Mouse (Mus musculus): ENCODE data around the gene Polk. TPM values are rescaled to one million over a fixed set of nuclear protein-coding genes. Genes with fewer than 3 reads are reported as not detected.

Gene Polk
- polyA plus RNA-seq, 1 experiment from 2014 or later: 10.2 TPM

DNA sequence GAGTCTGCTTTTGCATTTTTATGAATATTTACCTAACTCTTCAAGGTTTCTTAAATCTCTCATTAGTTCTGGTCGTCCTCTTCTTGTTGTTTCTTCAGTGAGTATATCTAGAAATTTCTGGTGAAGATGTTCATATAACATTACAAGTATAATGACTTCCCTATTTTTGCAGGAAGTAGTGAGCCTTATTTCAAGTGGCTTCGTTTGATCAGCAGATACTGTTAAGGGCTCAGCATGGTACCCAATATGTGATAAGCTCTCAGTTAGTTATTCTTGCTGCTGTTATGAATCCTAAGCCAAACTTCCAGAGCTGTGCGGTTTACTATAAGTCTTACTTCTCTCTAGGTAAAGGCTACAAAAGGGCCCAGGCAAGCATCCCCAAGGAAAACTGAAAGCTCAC is 12.8 kb downstream of the Polk start:
- Histone ChIP-seq H3K4me1 (ENCODE audit: insufficient read depth) (no peaks in the 10 kb centered on the region), H3K27me3 (ENCODE audit: insufficient read depth, low read length) (no peaks in the 10 kb centered on the region), H3K4me3 (ENCODE audit: low read depth, low read length) (no peak overlapping the region), H3K27ac (ENCODE audit: low read depth) (no peak overlapping the region), H3K36me3 (ENCODE audit: insufficient read depth) (no peaks in the 10 kb centered on the region), H3K9me3 (ENCODE audit: low read depth, low read length) (no peaks in the 10 kb centered on the region), H3K4me2 (no peak overlapping the region), H3K9ac (no peak overlapping the region)
- ATAC-seq (ENCODE audit: insufficient read depth) (no peak), DNase-seq (no peak)
- 86% methylated on average over 3 of the region's 3 CpGs for whole genome bisulfite sequencing
- no peak for TF ChIP-seq CTCF (IDR thresholded peaks at IDR 0.05; ENCODE audit: low read depth)

DNA sequence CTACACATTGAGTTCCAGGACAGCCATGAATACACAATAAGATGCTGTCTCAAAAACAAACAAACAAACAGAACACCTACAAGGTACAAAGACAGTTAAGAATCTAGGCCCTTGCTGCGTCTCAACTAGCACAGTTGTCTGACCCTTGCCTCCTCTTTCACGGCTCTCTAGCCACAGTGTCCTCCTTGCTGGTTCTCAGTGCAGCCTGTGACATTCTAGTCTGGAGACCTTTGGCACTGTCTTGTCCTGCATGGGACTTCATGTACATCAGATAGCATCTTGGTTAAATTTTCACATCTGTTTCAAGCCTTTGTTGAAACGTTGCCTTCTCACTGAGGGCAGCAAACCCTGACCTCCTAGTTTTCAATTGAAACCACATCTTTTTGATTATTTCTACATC is 13.6 kb downstream of the Polk start:
- no peak for TF ChIP-seq CTCF (IDR thresholded peaks at IDR 0.05; ENCODE audit: low read depth)
- ATAC-seq (ENCODE audit: insufficient read depth) (no peak), DNase-seq (no peak)
- H3K4me2 ChIP-seq: no peak overlapping the region
- no peak overlapping the region for H3K27ac ChIP-seq (ENCODE audit: low read depth)
- H3K4me1 ChIP-seq (ENCODE audit: insufficient read depth): no peaks in the 10 kb centered on the region
- H3K36me3 ChIP-seq (ENCODE audit: insufficient read depth): no peaks in the 10 kb centered on the region
- H3K4me3 ChIP-seq (ENCODE audit: low read depth, low read length): no peak overlapping the region
- H3K27me3 ChIP-seq (ENCODE audit: insufficient read depth, low read length): no peaks in the 10 kb centered on the region
- H3K9me3 ChIP-seq (ENCODE audit: low read depth, low read length): no peaks in the 10 kb centered on the region
- no peak overlapping the region for H3K9ac ChIP-seq
- 79% methylated on average over 3 of the region's 3 CpGs for WGBS

DNA sequence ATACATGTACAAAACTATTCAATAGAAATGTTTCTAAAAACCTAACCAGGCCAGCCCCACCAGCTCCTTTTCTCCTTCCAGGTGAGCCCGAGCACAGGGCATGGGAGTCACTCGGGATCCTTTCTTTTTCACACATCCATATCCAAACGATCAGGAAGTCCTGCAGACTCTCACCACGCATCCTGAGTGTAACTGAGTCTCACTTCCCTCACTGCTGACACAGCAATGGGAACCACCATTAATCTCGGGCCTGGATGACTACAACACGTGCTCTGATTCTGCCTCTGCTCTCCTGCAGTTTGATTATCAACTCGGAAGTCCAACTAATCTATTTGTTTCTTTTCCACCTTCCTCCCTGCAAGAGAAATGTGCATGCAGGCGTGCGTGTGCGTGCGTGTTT is 14.5 kb downstream of the Polk start:
- Histone ChIP-seq H3K27ac (ENCODE audit: low read depth) (no peak overlapping the region), H3K36me3 (ENCODE audit: insufficient read depth) (no peaks in the 10 kb centered on the region), H3K9me3 (ENCODE audit: low read depth, low read length) (no peaks in the 10 kb centered on the region), H3K27me3 (ENCODE audit: insufficient read depth, low read length) (no peaks in the 10 kb centered on the region), H3K9ac (no peak overlapping the region), H3K4me1 (ENCODE audit: insufficient read depth) (no peaks in the 10 kb centered on the region), H3K4me3 (ENCODE audit: low read depth, low read length) (no peak overlapping the region), H3K4me2 (no peak overlapping the region)
- WGBS: 85% methylated on average over 11 of the region's 11 CpGs
- no peak for TF ChIP-seq CTCF (IDR thresholded peaks at IDR 0.05; ENCODE audit: low read depth)
- ATAC-seq (ENCODE audit: insufficient read depth): no peak
- DNase-seq: no peak

DNA sequence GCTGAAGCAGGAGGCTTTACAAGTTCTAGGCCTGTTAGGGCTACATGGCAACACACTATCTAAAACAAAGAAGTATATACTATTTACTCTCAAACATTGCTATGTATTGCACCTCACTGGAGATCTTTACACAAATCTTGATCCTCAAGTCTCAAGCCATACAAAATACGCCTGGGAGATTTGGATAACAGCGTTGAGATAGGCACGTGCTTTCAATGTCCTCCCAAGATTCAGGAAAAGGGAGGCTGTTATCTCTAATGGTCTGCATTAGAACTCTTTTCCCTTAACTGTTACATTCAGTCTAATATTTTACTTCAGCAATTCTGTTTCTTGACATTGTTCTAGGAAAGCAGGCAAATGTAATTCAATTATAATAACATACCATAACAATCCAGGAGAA is 15.4 kb downstream of the Polk start:
- Histone ChIP-seq H3K4me2 (no peak overlapping the region), H3K4me3 (ENCODE audit: low read depth, low read length) (no peak overlapping the region), H3K36me3 (ENCODE audit: insufficient read depth) (no peaks in the 10 kb centered on the region), H3K9me3 (ENCODE audit: low read depth, low read length) (no peaks in the 10 kb centered on the region), H3K9ac (no peak overlapping the region), H3K27ac (ENCODE audit: low read depth) (no peak overlapping the region), H3K4me1 (ENCODE audit: insufficient read depth) (no peaks in the 10 kb centered on the region), H3K27me3 (ENCODE audit: insufficient read depth, low read length) (no peaks in the 10 kb centered on the region)
- ATAC-seq (ENCODE audit: insufficient read depth): no peak
- no peak for DNase-seq
- WGBS: 86% methylated on average over 3 of the region's 3 CpGs
- no peak for TF ChIP-seq CTCF (IDR thresholded peaks at IDR 0.05; ENCODE audit: low read depth)

DNA sequence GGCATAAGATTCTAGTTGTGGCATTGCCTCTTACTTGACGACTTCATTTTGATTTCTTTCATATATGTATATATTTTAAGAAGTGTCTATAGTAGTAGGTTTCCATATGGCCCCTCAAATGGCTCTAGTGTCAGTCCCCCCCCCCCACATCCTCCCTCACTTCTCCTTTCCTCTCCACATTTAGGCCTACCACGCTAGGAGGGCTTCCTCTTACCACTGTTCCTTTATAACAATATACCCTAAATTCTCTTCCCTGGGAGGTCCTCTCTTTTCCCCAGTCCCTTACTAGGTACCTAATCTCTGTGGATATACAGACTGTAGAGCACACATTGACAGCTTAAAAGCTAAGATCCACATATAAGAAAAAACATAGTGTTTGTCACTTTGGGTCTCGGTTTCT is 21.1 kb downstream of the Polk start:
- Histone ChIP-seq H3K27me3 (ENCODE audit: insufficient read depth, low read length) (no peaks in the 10 kb centered on the region), H3K9me3 (ENCODE audit: low read depth, low read length) (no peaks in the 10 kb centered on the region), H3K4me2 (no peak overlapping the region), H3K27ac (ENCODE audit: low read depth) (no peak overlapping the region), H3K9ac (no peak overlapping the region), H3K4me1 (ENCODE audit: insufficient read depth) (0 out of 2 replicates have a peak, but pooled peaks cover 4% of the 10 kb centered on the region), H3K36me3 (ENCODE audit: insufficient read depth) (no peaks in the 10 kb centered on the region), H3K4me3 (ENCODE audit: low read depth, low read length) (no peak overlapping the region)
- TF ChIP-seq CTCF (IDR thresholded peaks at IDR 0.05; ENCODE audit: low read depth): no peak
- WGBS: 81% methylated on average over 3 of the region's 3 CpGs
- ATAC-seq (ENCODE audit: insufficient read depth): no peak
- DNase-seq: no peak

DNA sequence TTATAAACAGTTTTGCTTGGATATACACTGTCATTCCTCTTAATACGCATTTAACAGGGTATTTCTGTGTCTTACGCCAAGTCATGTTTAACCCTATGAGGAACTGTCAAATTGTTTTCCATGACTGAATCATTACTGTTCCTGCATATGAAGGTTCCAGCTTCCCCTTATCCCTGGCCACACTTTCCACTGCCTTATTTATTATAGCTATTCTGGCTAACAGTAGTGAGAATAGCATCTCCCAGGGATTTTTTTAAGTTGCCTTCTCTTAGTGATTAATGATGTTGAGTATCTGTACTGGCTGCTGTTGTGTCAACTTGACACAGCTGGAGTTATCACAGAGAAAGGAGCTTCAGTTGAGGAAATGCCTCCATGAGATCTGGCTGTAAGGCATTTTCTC is 25.0 kb downstream of the Polk start:
- peak; percentile 76; the same call in 1 of the 2 replicates for ATAC-seq (ENCODE audit: insufficient read depth)
- 58% methylated on average over 2 of the region's 2 CpGs for WGBS
- no peak overlapping the region for H3K27ac ChIP-seq (ENCODE audit: low read depth)

DNA sequence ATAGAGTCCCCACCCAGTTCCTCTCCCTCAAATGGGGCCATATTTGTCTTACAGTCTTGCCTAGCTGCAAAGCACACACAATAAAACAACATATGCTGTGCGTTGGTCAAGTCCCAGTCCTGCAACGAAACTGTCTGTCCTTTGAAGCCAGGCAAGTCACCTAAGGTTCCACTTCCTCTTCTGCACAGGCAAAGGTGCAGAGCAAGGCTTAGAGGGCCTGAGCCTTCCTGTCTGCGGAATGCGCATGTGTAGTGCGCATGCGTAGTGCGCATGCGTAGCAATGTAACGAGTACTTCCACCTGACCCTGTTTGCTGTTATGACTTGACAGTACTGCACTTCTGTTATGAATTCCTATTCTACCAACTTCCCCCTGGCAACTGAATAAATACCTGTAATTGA is 26.1 kb downstream of the Polk start:
- H3K36me3 ChIP-seq (ENCODE audit: insufficient read depth): no peaks in the 10 kb centered on the region
- no peak overlapping the region for H3K4me3 ChIP-seq (ENCODE audit: low read depth, low read length)
- no peak for DNase-seq
- H3K4me1 ChIP-seq (ENCODE audit: insufficient read depth): peaks cover 12% of the 10 kb centered on the region; the same call in 1 of the 2 replicates
- H3K27ac ChIP-seq (ENCODE audit: low read depth): no peak overlapping the region
- 92% methylated on average over 9 of the region's 9 CpGs for WGBS
- no peak overlapping the region for H3K9ac ChIP-seq
- TF ChIP-seq CTCF (IDR thresholded peaks at IDR 0.05; ENCODE audit: low read depth): no peak
- H3K4me2 ChIP-seq: no peak overlapping the region
- no peak for ATAC-seq (ENCODE audit: insufficient read depth)
- no peaks in the 10 kb centered on the region for H3K27me3 ChIP-seq (ENCODE audit: insufficient read depth, low read length)
- H3K9me3 ChIP-seq (ENCODE audit: low read depth, low read length): no peaks in the 10 kb centered on the region

More for the DNA sequence above, 25.0 kb downstream of the Polk start:
- no peak for TF ChIP-seq CTCF (IDR thresholded peaks at IDR 0.05; ENCODE audit: low read depth)
- Histone ChIP-seq H3K9me3 (ENCODE audit: low read depth, low read length) (no peaks in the 10 kb centered on the region), H3K36me3 (ENCODE audit: insufficient read depth) (no peaks in the 10 kb centered on the region), H3K27me3 (ENCODE audit: insufficient read depth, low read length) (no peaks in the 10 kb centered on the region), H3K4me1 (ENCODE audit: insufficient read depth) (peaks cover 8% of the 10 kb centered on the region; the same call in 1 of the 2 replicates), H3K4me2 (no peak overlapping the region), H3K4me3 (ENCODE audit: low read depth, low read length) (no peak overlapping the region), H3K9ac (no peak overlapping the region)
- peak; percentile 69 for DNase-seq
